Mouse (Mus musculus): ENCODE results near the gene Malrd1.

- TF ChIP-seq CTCF (IDR thresholded peaks at IDR 0.05; ENCODE audit: low read depth, low read length) (no peak), POLR2A (IDR thresholded peaks at IDR 0.05; ENCODE audit: borderline replicate concordance, low read depth, low read length) (no peak)
These were observed 109.5 kb downstream of the Malrd1 start for GRCm38 (mm10) chr2:15635761-15636160.

Measured in bone marrow macrophage, adult 2 months (primary cell).